Mouse (Mus musculus): ENCODE measurements at regions not wholly inside any gene's neighbourhood (a gene's known extent, or its start where the extent isn't known, plus 50 kb on each side); places are given as distances from the start of the nearest gene placed in this dataset.

GRCm38 (mm10) chr13:42000966-42001365, 50.9 kb upstream of the Hivep1 start:
- no peak overlapping the region for H3K4me3 ChIP-seq (replicated peaks in 1 of 3; ENCODE audit: low read depth in 2 of 3, low read length in 2 of 3, poor library complexity in 1 of 3)
- no peaks in the 10 kb centered on the region for H3K36me3 ChIP-seq (replicated peaks in 1 of 2; ENCODE audit: control insufficient read depth in 1 of 2, insufficient read depth in 1 of 2, low read length in 1 of 2)
- no peak overlapping the region for H3K9ac ChIP-seq (ENCODE audit: insufficient read depth, low read depth)
- no peaks in the 10 kb centered on the region for H3K27me3 ChIP-seq (replicated peaks)
- no peak overlapping the region for H3K4me2 ChIP-seq (ENCODE audit: insufficient read depth, low read depth, poor library complexity, severe bottlenecking)
- H3K27ac ChIP-seq (ENCODE audit: insufficient read depth, low read depth): no peak overlapping the region
- peak; percentile 49 for DNase-seq (ENCODE audit: extremely low read depth)
- no peaks in the 10 kb centered on the region for H3K9me3 ChIP-seq (replicated peaks; ENCODE audit: low read length)
- H3K4me1 ChIP-seq (ENCODE audit: control insufficient read depth in 1 of 2, insufficient read depth in 2 of 2): peaks cover 6 to 32% of the 10 kb centered on the region in 2 experiments
- in situ Hi-C loops (cut with MboI; ENCODE audit: low pct_ligation_motif_present, low pct_unique_long_range_greater_than_20kb, low sequenced_read_pairs): no loop called here
- H3K79me2 ChIP-seq (replicated peaks; ENCODE audit: control insufficient read depth, extremely low read depth, insufficient read depth, poor library complexity, severe bottlenecking): no peaks in the 10 kb centered on the region
- dilution Hi-C loops (cut with MboI; ENCODE audit: extremely low pct_ligation_motif_present, extremely low pct_unique_long_range_greater_than_20kb, low sequenced_read_pairs): no loop called here
- TF ChIP-seq RAD21 (IDR thresholded peaks at IDR 0.05; ENCODE audit: low read depth, low read length): no peak; the same call in none of the 2 replicates
- TF ChIP-seq ETS1 (conservative IDR thresholded peaks at IDR 0.05; ENCODE audit: low read depth, low read length): peak; percentile 47; the same call in 1 of the 2 replicates
- no peak for TF ChIP-seq UBTF (IDR thresholded peaks at IDR 0.05; ENCODE audit: low read depth, low read length)
- peak; percentile 76 for TF ChIP-seq TCF12 (IDR thresholded peaks at IDR 0.05; ENCODE audit: low read depth, low read length)
- peak; percentile 51; the same call in 1 of the 2 replicates for TF ChIP-seq BHLHE40 (IDR thresholded peaks at IDR 0.05; ENCODE audit: low read depth, low read length)
- TF ChIP-seq USF1 (IDR thresholded peaks at IDR 0.05; ENCODE audit: low read depth, low read length): no peak
- peak; percentile 50; the same call in 1 of the 2 replicates for TF ChIP-seq CHD2 (IDR thresholded peaks at IDR 0.05; ENCODE audit: low read length)
- no peak for TF ChIP-seq SMC3 (IDR thresholded peaks at IDR 0.05; ENCODE audit: low read depth, low read length)
- no peak for TF ChIP-seq RCOR1 (conservative IDR thresholded peaks at IDR 0.05; ENCODE audit: low read depth, low read length)
- TF ChIP-seq EP300 (IDR thresholded peaks at IDR 0.05; ENCODE audit: low read length): peak; percentile 79
- no peak for TF ChIP-seq ZNF384 (IDR thresholded peaks at IDR 0.05; ENCODE audit: low read depth, low read length)
- TF ChIP-seq MEF2A (IDR thresholded peaks at IDR 0.05; ENCODE audit: borderline replicate concordance, low read depth, low read length): peak; percentile 73; the same call in 1 of the 2 replicates
- no peak for TF ChIP-seq MAFK (IDR thresholded peaks at IDR 0.05; ENCODE audit: insufficient replicate concordance, low read length)
- no peak for TF ChIP-seq POLR2A (IDR thresholded peaks at IDR 0.05; ENCODE audit: low read depth, low read length)
- TF ChIP-seq IRF4 (IDR thresholded peaks at IDR 0.05; ENCODE audit: low read depth, low read length): peak; percentile 72
- no peak for TF ChIP-seq ZMIZ1 (IDR thresholded peaks at IDR 0.05; ENCODE audit: low read depth, low read length)
- TF ChIP-seq MYC (IDR thresholded peaks at IDR 0.05; ENCODE audit: low read depth, low read length): no peak

GRCm38 (mm10) chr13:41997883-41998282, 53.9 kb upstream of the Hivep1 start:
- H3K79me2 ChIP-seq (replicated peaks; ENCODE audit: control insufficient read depth, extremely low read depth, insufficient read depth, poor library complexity, severe bottlenecking): no peaks in the 10 kb centered on the region
- dilution Hi-C loops (cut with MboI; ENCODE audit: extremely low pct_ligation_motif_present, extremely low pct_unique_long_range_greater_than_20kb, low sequenced_read_pairs): no loop called here
- TF ChIP-seq NELFE (IDR thresholded peaks at IDR 0.05; ENCODE audit: low read depth, low read length) (no peak), USF1 (IDR thresholded peaks at IDR 0.05; ENCODE audit: low read depth, low read length) (no peak), EP300 (IDR thresholded peaks at IDR 0.05; ENCODE audit: low read length) (no peak), MAX (IDR thresholded peaks at IDR 0.05; ENCODE audit: low read length) (no peak), ELF1 (IDR thresholded peaks at IDR 0.05; ENCODE audit: low read depth, low read length) (no peak), KAT2A (IDR thresholded peaks at IDR 0.05; ENCODE audit: insufficient replicate concordance, low read length) (no peak), CHD2 (IDR thresholded peaks at IDR 0.05; ENCODE audit: low read length) (no peak), MAZ (IDR thresholded peaks at IDR 0.05; ENCODE audit: low read depth, low read length) (no peak), CTCF (conservative IDR thresholded peaks at IDR 0.05 in 1 of 2, IDR thresholded peaks at IDR 0.05 in 1 of 2; ENCODE audit: low read depth in 2 of 2, low read length in 2 of 2) (no peak), MEF2A (IDR thresholded peaks at IDR 0.05; ENCODE audit: borderline replicate concordance, low read depth, low read length) (no peak), ZC3H11A (IDR thresholded peaks at IDR 0.05; ENCODE audit: low read depth, low read length) (no peak), E2F4 (IDR thresholded peaks at IDR 0.05; ENCODE audit: insufficient replicate concordance, low read depth, low read length) (no peak), ZMIZ1 (IDR thresholded peaks at IDR 0.05; ENCODE audit: low read depth, low read length) (no peak), RCOR1 (conservative IDR thresholded peaks at IDR 0.05; ENCODE audit: low read depth, low read length) (no peak), HCFC1 (IDR thresholded peaks at IDR 0.05; ENCODE audit: low read depth, low read length) (no peak)
- peaks cover 6 to 32% of the 10 kb centered on the region in 2 experiments for H3K4me1 ChIP-seq (ENCODE audit: control insufficient read depth in 1 of 2, insufficient read depth in 2 of 2)
- H3K4me3 ChIP-seq (replicated peaks in 1 of 3; ENCODE audit: low read depth in 2 of 3, low read length in 2 of 3, poor library complexity in 1 of 3): no peak overlapping the region
- in situ Hi-C loops (cut with MboI; ENCODE audit: low pct_ligation_motif_present, low pct_unique_long_range_greater_than_20kb, low sequenced_read_pairs): no loop called here
- H3K27ac ChIP-seq (ENCODE audit: insufficient read depth, low read depth): no peak overlapping the region
- no peaks in the 10 kb centered on the region for H3K27me3 ChIP-seq (replicated peaks)
- no peaks in the 10 kb centered on the region for H3K36me3 ChIP-seq (replicated peaks in 1 of 2; ENCODE audit: control insufficient read depth in 1 of 2, insufficient read depth in 1 of 2, low read length in 1 of 2)
- no peak overlapping the region for H3K4me2 ChIP-seq (ENCODE audit: insufficient read depth, low read depth, poor library complexity, severe bottlenecking)
- DNase-seq (ENCODE audit: extremely low read depth): no peak
- H3K9me3 ChIP-seq (replicated peaks; ENCODE audit: low read length): no peaks in the 10 kb centered on the region
- H3K9ac ChIP-seq (ENCODE audit: insufficient read depth, low read depth): no peak overlapping the region
